Mouse (Mus musculus) hematopoietic multipotent progenitor cell, adult 10-12 weeks (in vitro differentiated cells): ENCODE measurements around the gene Kpna1. TPM values are rescaled to one million over a fixed set of nuclear protein-coding genes. Genes with fewer than 3 reads are reported as not detected.

Experiments used
- polyA plus RNA-seq: library from polyadenylated mRNA; stranded (reverse); fragments of >175 nt; gene quantifications from 2 replicates; pipeline ENCODE4 v1.2.3, GENCODE M21; 2012; ENCODE audit warnings: low replicate concordance

The Kpna1 gene
- polyA plus RNA-seq: 31.5 and 52.0 TPM in 2 replicates

GRCm38 (mm10) chr16:35978450-35978849 lies at the start of gene Kpna1:
Gene Kpna1 (plus strand): TSS chr16:35978750.

GRCm38 (mm10) chr16:35938211-35939151 lies 40.1 kb upstream of the Kpna1 start, which contains the start of the genes Parp9 and Dtx3l:
Gene Parp9 (plus strand): TSS chr16:35938470.
Gene Dtx3l (minus strand): TSS chr16:35939151.

DNA sequence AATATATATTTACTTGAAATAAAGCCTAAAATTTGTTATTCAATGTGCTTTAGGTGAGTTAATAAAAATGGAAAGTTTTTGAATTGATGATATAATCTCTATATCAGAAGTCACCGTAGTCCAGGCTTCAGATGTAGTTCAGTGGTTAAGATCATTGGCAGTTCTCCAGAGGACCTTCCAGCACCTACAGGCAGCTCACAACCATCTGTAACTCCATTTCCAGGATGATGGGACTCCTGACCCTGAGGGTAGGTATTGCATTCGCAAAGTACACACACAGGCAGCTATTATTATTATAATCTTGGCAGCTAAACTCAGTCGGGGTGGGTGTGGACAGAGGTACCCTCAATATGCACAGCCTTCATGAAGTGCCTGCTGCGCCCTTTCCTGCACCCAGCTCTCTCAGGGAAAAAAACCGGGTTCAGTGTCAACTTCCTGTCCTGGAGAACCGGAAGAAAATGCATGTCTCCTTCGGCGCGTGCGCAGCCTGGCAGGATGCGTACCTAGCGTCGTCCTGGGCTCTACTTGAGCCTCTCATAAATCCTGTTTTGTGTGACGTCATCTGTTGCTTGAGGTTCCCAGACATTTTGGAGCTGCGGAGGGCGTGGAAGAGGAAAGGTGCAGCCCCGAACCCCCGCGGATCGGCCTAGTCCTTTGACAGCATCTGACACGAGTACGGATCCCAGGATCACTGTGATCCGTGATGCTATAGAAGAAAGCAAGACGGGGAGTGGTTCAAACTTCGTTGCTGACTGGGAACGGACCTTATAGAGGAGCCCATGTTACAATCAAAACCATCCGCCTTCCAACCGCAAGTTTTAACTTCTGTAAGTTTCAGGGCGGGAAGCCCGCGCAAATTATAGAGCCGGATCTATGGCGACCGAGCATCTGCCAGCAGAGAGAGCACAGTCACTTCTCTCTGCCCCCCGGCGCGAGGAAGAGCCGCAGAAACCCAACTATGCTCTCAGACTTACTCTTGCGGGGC lies 62.4 kb downstream of the Kpna1 start, which contains the start of gene Wdr5b:
Gene Wdr5b, plus strand, starts transcription at position 551 of the 985 bp plus-strand sequence.

DNA sequence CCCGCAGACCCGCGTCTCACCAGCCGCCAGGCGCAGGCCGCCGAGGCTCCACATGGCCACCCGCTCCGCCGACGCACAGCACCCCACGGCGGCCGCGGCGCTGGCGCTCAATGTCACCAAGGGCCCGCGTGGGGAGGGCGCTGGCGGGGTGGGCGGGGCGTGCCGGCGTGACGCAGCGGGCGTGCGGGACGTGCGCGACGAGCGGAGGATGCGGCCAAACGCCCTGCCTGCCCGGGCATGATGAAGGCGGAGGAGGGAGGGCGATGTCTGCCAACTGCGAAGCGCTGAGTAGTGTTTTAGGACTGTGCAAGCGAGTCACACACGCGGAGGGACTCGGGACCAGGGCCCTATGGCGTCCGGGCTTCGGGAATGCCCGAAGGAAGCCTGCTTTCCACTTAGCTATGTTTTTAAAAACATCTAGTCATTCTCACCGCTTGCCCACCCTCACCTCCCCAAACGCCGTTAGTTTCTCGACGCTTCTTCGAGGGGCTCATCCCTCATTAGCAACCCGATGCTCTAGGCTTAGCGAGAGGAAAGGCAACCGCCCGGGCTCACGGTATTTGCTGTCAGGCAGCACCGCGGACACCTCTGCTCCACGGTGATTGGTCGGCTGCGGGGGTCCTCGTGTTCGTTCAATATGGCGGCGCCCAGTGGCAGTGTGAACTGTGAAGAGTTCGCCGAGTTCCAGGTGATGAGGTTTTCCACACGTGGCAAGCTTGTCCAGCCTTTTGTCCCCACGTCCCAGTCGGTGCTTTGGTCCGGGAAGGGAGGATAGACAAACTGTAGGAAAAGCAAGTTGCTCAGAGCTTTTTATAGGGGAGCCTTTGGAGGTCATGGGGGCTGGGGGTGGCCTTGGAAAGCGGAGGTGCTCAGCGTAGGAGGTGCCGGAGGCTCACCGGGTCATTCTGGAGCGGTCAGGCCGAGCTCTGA lies 93.2 kb downstream of the Kpna1 start, which contains the start of the genes Fam162a and Ccdc58:
Gene Fam162a, minus strand, starts transcription at position 145 of the 930 bp plus-strand sequence.
Gene Ccdc58, plus strand, starts transcription at position 236 of the 930 bp plus-strand sequence.

Other genes with a start within 250 kb of the Kpna1 start
- 4.6 and 8.4 TPM in 2 replicates for gene Dirc2, start 209.4 kb upstream of the Kpna1 start, polyA plus RNA-seq
- gene Hspbap1, start 208.4 kb upstream of the Kpna1 start, polyA plus RNA-seq: 10.8 and 12.1 TPM in 2 replicates
- gene Parp14, start 107.2 kb upstream of the Kpna1 start, polyA plus RNA-seq: 25.3 and 31.5 TPM in 2 replicates
- gene Parp9, start 40.3 kb upstream of the Kpna1 start, polyA plus RNA-seq: 2.1 and 8.3 TPM in 2 replicates
- gene Dtx3l, start 39.6 kb upstream of the Kpna1 start, polyA plus RNA-seq: 8.2 and 12.8 TPM in 2 replicates
- 0.56 and 1.7 TPM in 2 replicates for gene Wdr5b, start 62.4 kb downstream of the Kpna1 start, polyA plus RNA-seq
- gene Fam162a, start 92.8 kb downstream of the Kpna1 start, polyA plus RNA-seq: 26.2 and 56.6 TPM in 2 replicates
- gene Ccdc58, start 92.9 kb downstream of the Kpna1 start, polyA plus RNA-seq: 3.7 and 4.5 TPM in 2 replicates
- gene Csta1, start 152.5 kb downstream of the Kpna1 start, polyA plus RNA-seq: not detected in 2 replicates
- gene Stfa2l1, start 178.1 kb downstream of the Kpna1 start, polyA plus RNA-seq: 0.88 TPM in 2 replicates
- gene Gm5483, start 205.5 kb downstream of the Kpna1 start, polyA plus RNA-seq: 1.3 and 2.2 TPM in 2 replicates
- gene Gm5416, start 231.7 kb downstream of the Kpna1 start, polyA plus RNA-seq: not detected in 2 replicates
- not detected in 2 replicates for gene 2010005H15Rik, start 242.7 kb downstream of the Kpna1 start, polyA plus RNA-seq